Mouse (Mus musculus) c-Kit-positive CD71-negative TER-119-negative erythroid progenitor cells, embryonic 14.5 days (primary cell): Measurements from ENCODE around the gene Tmc5.

ENCODE experiments used
- DNase-seq: peaks from one replicate; pipeline ENCODE4 v3.0.0-alpha.2; 2013; ENCODE audit warnings: low read depth

Gene Tmc5

GRCm38 (mm10) chr7:118697168-118697567 is 100.1 kb downstream of the Tmc5 start:
- DNase-seq, result no peak

GRCm38 (mm10) chr7:118698882-118699281 is 101.8 kb downstream of the Tmc5 start:
- no peak for DNase-seq

DNA sequence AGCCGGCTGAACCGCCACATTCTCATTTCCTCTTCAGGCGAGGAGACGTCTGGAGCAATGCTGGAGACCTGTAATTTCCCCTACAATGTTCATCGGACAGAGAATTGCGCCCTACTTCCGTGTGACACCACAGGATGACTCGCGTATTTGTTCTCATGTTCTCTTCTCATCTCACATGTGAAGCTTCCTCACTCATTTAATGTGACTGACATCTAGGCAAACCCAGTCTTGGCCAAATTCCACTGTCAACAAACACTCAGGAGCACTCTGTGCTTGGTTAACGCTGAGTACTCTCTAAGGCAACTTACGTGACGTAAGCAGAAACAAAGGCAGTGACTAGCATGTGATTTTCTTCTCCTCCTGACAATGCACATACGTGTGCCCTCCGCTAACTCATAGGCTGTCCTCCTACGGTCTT is 106.1 kb downstream of the Tmc5 start:
- DNase-seq, result no peak

- no peak for DNase-seq
Observed at GRCm38 (mm10) chr7:118704001-118704850, 107.1 kb downstream of the Tmc5 start.

DNA sequence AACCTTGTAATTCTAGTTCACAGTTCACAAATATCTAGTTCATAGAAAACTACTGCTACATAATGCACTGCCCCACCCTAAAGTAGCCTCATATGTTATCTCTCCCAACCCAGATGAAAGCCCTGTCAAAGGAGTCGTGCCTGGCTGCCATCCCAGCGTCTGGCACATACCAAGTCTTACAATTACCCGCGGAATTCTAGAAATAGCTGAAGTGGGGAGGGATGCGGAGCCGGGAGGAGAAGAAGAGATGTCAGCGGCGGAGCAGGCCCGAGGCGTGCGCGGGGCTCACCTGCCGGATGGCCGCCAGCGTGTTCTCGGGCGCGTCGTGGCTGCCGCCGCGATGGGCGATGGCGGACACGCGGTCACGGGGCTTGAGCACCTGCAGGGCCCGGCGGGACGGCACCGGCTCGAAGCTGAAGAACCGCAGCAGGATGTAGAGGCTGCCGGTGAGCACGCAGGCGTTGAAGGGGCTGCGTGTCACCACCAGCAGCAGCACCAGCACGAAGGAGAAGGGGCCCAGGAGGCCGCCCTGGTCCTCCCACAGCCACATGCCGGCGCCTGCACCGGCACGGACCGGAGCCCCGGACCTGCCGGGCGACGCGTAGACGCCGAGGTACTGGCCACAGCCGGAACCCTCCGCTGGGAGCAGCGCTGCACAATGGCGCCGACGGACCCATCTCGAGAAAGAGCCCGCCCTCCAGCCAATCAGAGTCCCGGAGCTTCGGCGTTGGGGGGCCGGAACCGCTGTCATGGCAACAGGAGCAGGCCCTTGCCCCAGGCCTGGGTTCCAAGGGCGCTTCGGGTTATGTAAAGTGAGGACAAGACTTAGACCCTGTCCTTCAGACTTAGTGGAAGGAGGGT is 108.2 kb downstream of the Tmc5 start, which contains the start of gene Gde1:
Gde1 (minus strand) TSS at position 678 of the 861 bp plus-strand sequence.
- peak; percentile 59 for DNase-seq

DNA sequence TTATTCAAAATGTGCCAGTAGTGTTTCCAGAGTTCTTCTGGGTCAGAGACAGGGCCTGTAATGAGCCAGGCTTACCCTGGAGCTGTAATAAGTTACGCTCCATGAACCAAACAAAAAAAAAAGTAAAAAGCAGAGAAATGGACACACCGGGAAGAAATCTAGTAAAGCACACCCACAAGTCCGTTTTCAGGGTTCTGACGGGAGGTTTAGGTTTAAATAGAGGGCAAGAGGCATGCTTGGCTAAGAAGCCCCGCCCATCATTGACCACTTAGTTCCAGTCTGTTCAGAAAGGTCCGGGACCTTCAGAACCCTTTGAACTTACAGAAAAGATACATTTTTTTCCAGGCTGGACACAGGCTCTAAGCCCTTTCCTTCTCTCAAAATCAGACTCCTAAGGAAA is 109.0 kb downstream of the Tmc5 start:
- no peak for DNase-seq

DNA sequence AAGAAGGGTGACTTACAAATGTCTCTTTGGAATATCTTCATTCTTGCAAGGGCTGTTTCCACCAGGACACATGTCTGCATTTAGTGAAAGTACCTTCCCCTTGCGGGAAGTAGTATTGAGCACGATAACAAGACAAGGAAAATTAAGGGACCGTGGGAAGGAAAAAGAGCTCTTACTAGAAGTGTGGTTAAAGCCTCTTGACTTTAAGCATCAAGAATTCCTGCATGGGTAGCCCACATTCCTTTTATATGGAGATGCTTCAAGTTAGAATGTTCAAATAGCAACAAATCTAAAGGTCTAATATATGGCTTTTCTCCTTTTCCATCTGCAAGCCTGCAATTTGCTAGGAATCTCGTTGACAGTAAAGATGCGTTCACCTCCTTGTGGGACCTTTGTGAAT is 109.4 kb downstream of the Tmc5 start:
- DNase-seq, result no peak

DNA sequence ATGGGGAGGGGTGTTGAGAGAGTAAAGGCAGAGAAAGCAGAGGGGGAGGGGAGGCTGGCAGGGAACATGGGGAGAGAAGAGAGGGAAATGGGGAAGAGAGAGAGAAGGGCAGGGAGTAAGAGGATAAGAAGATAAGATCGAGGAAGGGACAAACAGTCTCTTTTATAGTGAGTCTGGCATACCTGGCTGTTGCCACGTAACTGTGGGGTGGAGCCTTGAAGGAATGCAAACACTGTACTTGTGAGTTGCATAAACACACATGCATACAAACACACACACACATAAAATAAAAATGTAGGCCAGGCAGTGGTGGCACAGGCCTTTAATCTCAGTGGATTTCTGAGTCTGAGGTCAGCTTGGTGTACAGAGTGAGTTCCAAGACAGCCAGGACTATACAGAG is 110.1 kb downstream of the Tmc5 start:
- no peak for DNase-seq

DNA sequence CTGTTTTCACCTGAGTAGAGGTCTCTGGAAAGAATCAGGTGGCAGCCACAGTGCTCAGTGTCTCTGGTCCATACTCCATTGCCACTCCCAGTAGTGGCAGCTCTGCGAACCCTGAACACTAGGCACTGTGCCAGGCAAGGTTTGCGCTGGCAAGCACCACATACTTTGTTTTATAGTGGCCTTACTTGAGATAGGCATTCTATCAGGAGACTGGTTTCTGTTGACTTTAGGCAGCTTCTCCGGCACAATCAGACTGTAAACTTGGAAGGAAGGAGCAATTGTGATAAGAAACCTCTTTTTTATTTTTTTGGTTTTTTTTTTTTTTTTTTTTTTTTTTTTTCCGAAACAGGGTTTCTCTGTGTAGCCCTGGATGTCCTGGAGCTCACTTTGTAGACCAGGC is 110.9 kb downstream of the Tmc5 start:
- DNase-seq, result no peak

GRCm38 (mm10) chr7:118710776-118711175 is 113.7 kb downstream of the Tmc5 start:
- DNase-seq, result no peak

DNA sequence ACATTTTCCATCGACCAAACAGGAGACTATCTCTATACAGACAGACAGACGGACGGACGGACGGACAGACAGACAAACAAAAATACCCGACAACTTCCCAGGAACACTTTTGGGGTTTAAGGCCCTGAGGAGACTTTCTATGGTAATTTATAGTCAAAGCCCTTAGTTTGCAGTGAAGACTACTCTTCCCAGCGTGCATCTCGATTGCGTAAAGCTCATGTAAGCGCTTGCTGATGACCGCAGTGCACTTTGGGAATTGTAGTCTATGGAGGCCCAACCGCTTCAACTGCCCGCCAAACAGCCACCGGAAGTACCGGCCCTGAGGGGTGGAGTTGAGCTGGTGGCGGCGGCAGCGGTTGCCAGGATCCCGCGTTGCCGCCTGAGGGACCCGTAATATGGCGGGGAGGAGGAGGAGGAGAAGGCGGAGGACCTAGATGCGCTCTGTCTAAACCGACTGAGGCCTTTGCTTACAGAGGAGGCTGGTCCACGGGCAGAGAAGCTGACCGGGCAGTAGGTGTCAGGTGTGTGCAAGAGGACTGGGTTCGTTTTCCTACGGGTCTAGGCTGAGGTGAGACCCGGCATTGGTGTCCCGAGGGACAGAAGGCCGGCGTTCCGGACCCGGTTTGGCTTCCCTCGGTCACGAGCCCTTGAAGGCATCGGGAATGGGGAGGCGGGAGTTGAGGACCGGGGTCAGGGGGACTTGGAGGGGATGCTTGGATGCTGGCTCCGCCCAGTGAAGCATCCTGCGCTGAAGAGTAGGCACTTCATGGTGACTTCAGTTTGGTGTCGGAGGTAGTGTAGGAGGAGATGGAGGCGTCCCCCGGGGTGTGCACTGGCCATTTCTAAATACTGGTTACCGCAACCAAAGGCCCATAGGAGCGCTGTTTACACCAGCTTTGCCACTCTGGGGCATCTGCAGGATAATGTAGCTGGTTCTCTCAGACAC is 115.4 kb downstream of the Tmc5 start, which contains the start of gene Ccp110:
Ccp110 (plus strand) TSS at position 325 of the 946 bp plus-strand sequence.
- DNase-seq, result peak; percentile 93

- no peak for DNase-seq
Observed at GRCm38 (mm10) chr7:118714873-118715272, 117.8 kb downstream of the Tmc5 start.

DNA sequence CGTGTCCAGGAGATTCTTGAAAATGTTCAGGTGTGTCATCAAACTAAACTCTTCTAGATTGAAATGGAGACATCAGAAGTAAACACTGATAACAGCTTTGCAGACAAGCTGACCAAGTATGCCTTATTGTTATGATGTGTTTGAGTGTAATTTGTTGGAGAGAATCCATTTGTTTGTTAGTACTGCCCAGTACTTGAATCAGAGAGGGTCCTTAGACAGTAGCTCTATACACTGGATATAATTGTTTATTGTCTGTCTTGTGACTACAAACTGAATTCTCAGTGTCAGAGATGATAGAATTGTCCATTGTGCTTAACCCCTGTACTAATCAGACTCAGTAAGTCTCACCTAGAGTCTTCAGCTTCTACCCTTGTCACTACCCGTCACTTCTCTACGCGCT is 121.0 kb downstream of the Tmc5 start:
- no peak for DNase-seq

DNA sequence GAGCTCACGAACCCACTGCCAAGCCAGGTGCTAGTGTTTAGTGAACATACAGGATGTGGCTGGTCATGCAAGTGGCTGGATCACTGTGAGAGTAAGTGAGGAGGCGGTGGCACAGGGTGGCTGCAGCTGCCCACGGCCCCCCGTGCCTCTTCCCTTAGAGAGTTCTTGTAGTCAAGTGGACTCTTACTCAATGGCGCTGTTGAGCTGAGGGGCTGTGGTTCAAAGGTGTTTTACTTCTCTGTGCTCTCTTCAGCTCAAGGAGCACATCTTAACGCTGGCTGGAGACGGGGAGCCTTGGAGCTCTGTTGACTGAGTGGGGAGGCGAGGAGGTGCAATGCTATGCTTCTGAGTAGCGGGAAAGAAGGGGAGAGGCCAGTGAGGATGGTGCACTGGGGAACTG is 126.8 kb downstream of the Tmc5 start:
- DNase-seq, result no peak
